Mouse (Mus musculus) kidney, adult 11 months (tissue): ENCODE measurements around the gene Zfp661.
"Not testable (repeated sequence)": the region's sequence is repeated elsewhere in the genome, so short reads cannot be mapped to it uniquely, and the experiment has no call there.

ENCODE experiments used
- DNase-seq: peaks from one replicate; pipeline ENCODE4 v3.0.0; 2022

Zfp661 gene

GRCm38 (mm10) chr2:127586694-127587513, at the start of gene Zfp661, which contains the start of gene Mrps5:
Zfp661 (minus strand) TSS chr2:127587094.
Mrps5 (plus strand) TSS chr2:127587222.
- DNase-seq: peak; percentile 82

DNA sequence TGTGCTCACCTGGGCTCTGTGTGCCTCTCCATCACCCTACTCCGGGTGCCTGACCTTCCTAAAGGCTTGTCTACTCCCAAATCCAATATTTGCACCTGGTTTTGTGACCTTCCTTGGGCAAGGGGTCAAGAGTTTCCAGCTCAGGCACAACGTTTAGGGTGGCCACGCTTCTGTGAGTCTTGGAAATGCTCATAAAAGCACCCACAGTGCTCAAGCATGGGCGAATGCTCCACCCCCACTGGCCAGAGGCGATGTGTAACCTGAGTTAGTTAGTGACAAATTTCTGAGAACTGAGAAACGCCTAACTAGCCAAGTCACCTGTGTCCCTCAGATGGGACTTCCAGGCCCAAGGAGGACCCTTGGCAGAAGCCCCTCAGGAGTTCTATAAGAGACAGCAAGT, 48.7 kb upstream of the Zfp661 start:
- peak; percentile 95 for DNase-seq

GRCm38 (mm10) chr2:127632601-127633000, 45.7 kb upstream of the Zfp661 start:
- DNase-seq: no peak

DNA sequence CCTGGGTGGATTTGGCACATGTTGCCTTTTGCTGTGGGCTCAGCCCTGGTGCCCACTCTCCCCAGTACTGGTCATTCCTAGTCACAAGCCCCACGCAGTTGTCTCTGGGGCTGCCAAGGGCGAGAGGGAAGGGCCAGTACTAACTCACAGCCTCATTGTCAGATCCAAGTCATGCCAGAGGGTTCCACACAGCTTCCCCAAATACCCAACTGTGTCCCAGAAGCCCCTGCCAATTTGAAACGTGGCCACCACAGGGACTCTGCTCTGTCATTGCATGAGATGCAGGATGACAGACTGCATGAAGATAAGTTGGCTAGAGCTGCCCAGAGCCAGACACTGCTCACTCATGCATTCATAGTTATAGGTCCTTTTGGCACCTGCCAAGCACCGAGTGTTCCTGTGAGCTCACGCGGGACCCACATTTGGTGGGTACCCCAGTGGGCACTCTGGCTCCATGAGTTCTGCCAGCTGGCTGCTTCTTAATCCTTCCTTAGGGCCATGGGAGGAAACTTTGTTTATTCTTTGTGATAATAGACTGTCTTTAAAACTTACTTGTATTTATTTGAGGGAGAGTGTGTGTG, 41.2 kb upstream of the Zfp661 start:
- no peak for DNase-seq

- DNase-seq: no peak
These were observed 40.5 kb upstream of the Zfp661 start for GRCm38 (mm10) chr2:127627354-127627753.

DNA sequence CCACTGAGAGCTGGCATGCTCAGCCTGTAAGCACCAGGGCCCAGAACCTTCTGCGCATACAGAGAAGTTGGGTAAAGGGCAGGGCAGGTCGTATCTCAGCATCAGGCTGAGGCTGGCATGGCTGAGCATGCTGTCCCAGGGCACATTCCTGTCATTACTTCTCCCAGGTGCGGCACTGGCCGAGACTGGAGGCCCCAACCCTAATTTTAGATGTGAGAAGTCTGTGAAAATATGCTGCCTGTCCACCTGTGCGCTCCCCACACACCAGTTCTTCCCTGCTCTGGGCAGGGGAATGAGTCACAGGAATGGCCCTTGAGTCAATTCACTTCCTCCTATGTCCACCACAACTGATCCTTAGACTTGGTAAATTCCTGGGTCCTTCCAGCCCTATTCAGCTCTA, 38.8 kb upstream of the Zfp661 start:
- DNase-seq: peak; percentile 84

GRCm38 (mm10) chr2:127624786-127625185, 37.9 kb upstream of the Zfp661 start:
- DNase-seq: no peak

GRCm38 (mm10) chr2:127622065-127622464, 35.2 kb upstream of the Zfp661 start:
- no peak for DNase-seq

GRCm38 (mm10) chr2:127619311-127619710, 32.4 kb upstream of the Zfp661 start:
- no peak for DNase-seq

DNA sequence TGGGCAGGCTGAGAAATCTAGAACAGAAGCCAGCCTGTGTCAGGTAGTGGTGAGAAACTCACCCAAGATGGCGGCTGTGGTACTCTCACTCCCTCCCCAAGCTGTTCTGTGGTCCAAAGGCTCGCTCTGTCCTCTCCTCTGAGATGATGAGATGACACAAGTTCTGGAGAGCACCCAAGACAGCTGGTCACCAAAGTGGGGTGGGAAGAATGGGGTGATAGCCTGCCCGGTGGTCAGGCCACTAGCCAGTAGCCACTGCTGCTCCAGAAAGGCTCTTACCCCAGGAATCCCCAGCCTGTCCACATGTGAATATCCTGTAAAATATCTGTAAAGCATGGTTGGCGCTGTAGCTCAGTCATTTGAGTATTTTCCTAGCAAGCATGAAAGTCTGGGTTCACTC, 25.4 kb upstream of the Zfp661 start:
- DNase-seq: no peak

DNA sequence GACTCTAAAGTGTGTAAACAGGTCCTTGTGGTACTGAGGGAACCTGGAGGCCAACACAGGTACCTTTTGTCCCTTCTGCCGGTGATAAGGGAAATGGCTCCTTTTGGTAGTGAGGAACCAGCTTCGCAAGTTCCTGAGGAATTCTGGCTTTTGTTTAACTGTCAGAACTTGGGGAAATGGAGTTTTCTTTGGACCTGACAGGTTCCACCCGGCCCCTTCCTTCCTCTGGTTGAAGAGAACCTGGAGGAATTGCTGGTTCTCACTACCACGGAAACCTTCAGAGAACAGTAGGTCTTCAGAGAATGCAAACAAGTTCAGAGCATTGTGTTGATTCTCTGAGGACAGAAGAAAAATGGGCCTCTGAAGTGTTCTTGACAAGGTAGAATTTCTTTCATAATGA, 24.5 kb upstream of the Zfp661 start:
- DNase-seq: no peak

DNA sequence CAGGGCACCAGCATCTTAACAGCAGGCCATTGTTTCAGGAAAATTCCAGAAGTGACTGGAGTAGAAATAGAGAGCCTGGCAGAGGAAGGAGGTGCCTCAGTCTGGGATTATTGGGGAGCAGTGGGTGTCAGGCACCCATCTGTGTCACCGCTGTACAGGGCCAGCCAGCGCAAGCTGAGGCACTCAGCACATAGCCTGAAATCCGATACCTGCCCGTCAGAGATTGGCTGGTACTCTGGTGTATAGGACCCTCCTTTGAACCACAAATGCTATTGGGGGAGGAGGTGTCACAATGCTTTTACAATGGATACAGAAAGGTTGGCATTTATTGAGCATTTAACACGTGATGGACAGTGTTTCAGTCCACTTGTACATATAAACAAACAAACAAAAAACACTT, 22.1 kb upstream of the Zfp661 start:
- DNase-seq: no peak

DNA sequence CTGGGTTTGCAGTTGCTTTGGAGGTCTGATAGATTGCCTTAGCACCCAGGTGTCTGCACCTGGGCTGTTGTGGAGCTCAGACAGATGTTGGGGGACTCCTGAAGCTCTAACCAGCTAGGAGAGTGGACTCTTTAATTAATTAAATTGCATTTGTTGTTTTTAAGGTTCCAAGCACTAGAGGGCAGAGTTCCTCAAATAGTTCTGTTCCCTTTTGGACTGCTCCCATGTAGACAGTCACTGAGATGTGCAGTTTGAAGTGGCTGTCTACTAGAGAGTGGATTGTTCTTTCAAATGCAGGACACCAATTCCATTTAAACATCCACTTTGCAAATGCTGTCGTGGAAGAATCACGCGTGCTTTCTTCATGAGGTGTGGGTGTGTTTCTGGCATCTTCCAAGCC, 21.3 kb upstream of the Zfp661 start:
- DNase-seq: no peak

DNA sequence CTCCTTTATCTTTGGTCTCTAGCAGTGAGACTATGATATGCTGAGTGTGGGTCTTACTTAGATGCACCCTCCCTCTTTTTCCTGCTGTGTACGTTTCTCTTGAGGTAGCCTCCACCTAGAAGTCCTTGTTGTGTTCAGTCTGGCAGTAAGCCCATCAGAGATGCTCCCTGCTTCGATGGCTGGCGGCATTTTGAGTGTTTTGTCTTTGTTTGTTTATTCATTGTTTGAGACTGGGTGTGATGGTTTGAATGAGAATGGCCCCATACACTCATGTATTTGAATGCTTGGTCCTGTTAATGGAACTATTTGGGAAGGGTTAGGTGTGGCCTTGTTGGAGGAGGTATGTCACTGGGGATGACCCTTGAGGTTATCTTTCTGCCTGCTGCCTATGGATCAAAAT, 18.3 kb upstream of the Zfp661 start:
- no peak for DNase-seq

DNA sequence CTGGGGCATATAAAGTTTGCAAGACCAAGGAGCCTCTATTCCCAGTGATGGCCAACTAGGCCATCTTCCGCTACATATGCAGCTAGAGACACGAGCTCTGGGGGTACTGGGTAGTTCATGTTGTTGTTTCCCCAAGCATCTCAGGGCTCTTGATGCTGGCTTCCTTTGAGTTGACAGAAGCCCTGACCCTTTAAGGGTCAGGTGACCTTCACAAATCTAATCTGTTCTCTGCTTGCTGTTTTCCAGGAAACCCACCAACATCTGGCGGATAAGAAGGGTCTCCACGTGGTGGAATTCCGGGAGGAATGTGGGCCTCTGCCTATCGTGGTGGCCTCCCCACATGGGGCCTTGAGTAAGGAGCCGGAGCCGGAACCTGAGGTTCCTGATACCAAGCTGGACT, 16.5 kb upstream of the Zfp661 start:
- DNase-seq: not testable (repeated sequence)

DNA sequence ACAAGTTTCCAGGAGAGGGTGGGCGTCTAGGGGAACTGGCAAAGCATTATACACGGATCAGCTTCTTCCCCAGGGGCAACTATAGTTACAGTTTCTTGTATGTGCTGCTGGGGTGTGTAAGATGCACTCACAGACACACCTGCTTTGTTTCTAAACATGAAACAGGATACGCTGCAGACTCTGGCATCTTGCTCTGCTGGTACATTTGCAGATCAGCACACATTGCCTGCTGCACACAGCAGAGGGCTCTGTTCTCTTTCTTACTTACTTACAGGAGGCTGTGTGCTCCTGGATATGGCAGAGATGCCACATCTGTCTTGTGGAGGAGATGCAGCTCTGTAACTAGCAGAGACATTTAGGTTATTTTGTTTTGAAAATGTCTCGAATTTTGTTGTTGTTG, 3.9 kb upstream of the Zfp661 start:
- DNase-seq: no peak

- DNase-seq: no peak
These were observed 3.3 kb upstream of the Zfp661 start for GRCm38 (mm10) chr2:127590204-127590603.

DNA sequence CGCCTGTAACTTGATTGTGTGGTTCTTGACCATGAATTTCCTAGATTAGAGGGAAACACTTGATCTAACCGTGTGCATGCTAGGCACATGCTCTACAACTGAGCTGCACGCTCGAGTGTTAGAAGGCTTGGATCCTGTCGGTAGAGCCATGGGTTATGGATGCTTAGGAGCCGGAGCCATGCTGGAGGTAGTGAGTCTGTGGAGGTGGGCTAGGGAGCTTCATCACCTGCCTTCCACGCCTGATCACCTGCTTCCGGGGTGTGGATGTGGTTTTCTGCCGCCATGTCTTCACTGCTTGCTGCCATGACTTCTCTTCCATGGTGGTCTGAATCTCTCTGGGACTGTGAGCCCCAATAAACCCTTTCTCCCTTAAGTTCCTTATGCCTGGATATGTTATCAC, 2.0 kb upstream of the Zfp661 start:
- no peak for DNase-seq

DNA sequence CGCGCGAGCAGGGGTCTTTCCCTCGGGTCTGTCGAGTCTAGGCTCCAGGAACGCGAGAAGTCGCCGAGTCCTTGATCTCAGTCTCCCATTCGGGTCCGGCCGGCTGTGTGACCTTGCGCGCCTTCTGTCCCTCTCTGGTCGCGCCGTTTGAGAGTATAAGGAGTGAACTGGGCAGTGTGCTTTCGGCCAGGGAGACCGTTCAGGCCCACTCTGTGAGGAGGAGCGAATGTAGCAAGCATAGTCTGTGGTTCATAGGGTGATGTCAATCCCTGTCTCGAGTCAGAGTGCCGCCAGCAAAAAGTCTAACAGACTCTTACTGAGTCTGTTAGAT, 585 bp upstream of the Zfp661 start:
- DNase-seq: no peak

GRCm38 (mm10) chr2:127584436-127584858, 2.4 kb downstream of the Zfp661 start:
- peak; percentile 97 for DNase-seq

DNA sequence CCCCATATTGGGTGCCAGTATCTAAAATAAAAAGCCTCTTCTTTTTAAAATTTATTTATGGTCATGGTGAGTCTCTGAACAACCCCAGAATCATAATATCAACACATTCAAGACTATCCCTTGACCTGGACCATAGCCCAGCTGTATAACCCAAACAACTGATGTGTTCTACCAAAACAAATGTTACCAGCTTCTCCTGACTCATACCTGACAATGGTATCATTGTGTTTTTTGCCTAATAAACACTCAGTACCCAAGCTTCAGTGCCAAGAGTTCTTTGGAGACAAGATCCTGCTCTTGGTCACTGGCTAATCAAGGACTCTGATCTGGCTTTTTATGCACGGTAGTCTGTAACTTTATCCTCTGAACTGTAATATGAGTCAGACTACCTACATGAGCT, 13.6 kb downstream of the Zfp661 start:
- DNase-seq: no peak

- DNase-seq: peak; percentile 69
These were observed 27.6 kb downstream of the Zfp661 start for GRCm38 (mm10) chr2:127559070-127559966.

GRCm38 (mm10) chr2:127551078-127551477, 35.8 kb downstream of the Zfp661 start:
- no peak for DNase-seq

- no peak for DNase-seq
These were observed 36.4 kb downstream of the Zfp661 start for GRCm38 (mm10) chr2:127550446-127550845.
